Mouse (Mus musculus): ENCODE results near the gene Rprd2. TPM values are rescaled to one million over a fixed set of nuclear protein-coding genes. Genes with fewer than 3 reads are reported as not detected.
A peak's percentile ranks its signal among the peaks of the same experiment; 100 is the strongest.

Gene Rprd2
- polyA plus RNA-seq, 1 experiment from 2014 or later = 14.3 TPM

DNA sequence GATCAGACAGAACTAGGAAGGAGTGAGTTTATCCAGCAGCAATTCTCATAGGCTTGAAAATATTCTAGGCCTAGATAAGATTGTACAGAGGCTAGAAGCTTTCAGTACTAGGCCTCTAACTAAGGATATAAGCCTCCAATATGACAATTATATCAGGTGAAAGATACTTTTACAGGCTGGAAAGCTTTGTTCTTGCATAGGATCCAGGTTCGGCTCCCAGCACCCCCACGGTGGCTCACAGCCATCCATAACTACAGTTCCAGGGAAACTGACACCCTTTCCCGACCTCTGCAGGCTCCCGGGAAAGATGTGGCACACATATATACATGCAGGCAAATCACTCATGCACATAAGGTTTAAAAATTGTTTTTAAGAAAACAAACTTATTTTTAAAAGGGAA is 14.8 kb downstream of the Rprd2 start:
- Histone ChIP-seq H3K4me2 (ENCODE audit: low read length) (no peak overlapping the region), H3K4me3 (ENCODE audit: low read depth, low read length) (no peak overlapping the region), H3K27ac (ENCODE audit: low read depth, low read length) (no peak overlapping the region), H3K9ac (ENCODE audit: low read length) (no peak overlapping the region), H3K4me1 (ENCODE audit: control insufficient read depth, insufficient read depth, low read length) (no peaks in the 10 kb centered on the region), H3K27me3 (replicated peaks; ENCODE audit: control insufficient read depth, insufficient read depth, low read length) (no peaks in the 10 kb centered on the region), H3K36me3 (ENCODE audit: control insufficient read depth, insufficient read depth, low read length) (peaks cover 11% of the 10 kb centered on the region), H3K9me3 (replicated peaks; ENCODE audit: control insufficient read depth, low read length) (no peaks in the 10 kb centered on the region)
- WGBS = 98% methylated on average over 4 of the region's 4 CpGs
- DNase-seq (ENCODE audit: low spot score) (no peak), ATAC-seq (no peak)

DNA sequence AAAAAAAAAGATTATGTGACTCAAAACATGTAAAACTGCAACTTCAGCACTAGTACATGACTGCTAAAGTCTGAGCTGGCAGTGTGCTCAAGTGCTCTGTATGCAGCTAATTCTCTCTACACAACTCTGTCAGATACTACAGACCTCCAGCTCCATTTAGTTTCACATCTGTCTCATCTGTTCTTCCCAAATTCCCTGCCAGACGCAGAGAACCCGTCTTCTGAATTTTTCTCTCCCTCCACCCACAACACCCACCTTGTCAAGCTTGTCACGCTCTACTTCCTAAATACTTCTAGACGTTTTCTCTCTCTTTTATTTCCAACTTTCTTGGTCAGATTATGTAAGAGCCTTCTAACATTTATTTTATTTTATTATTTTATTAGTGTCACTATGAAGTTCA is 19.9 kb downstream of the Rprd2 start:
- no peak for ATAC-seq
- no peaks in the 10 kb centered on the region for H3K4me1 ChIP-seq (ENCODE audit: control insufficient read depth, insufficient read depth, low read length)
- WGBS = 91% methylated on average over 4 of the region's 4 CpGs
- H3K9ac ChIP-seq (ENCODE audit: low read length) = no peak overlapping the region
- H3K27ac ChIP-seq (ENCODE audit: low read depth, low read length) = no peak overlapping the region
- no peak overlapping the region for H3K4me3 ChIP-seq (ENCODE audit: low read depth, low read length)
- H3K9me3 ChIP-seq (replicated peaks; ENCODE audit: control insufficient read depth, low read length) = no peaks in the 10 kb centered on the region
- H3K27me3 ChIP-seq (replicated peaks; ENCODE audit: control insufficient read depth, insufficient read depth, low read length) = no peaks in the 10 kb centered on the region
- no peak for DNase-seq (ENCODE audit: low spot score)
- no peak overlapping the region for H3K4me2 ChIP-seq (ENCODE audit: low read length)
- H3K36me3 ChIP-seq (ENCODE audit: control insufficient read depth, insufficient read depth, low read length) = no peaks in the 10 kb centered on the region

GRCm38 (mm10) chr3:95794299-95794698 is 24.4 kb downstream of the Rprd2 start:
- peaks cover 2% of the 10 kb centered on the region; the same call in 1 of the 2 replicates for H3K36me3 ChIP-seq (ENCODE audit: control insufficient read depth, insufficient read depth, low read length)
- 85% methylated on average over 1 of the region's 1 CpGs for WGBS

GRCm38 (mm10) chr3:95793662-95794061 is 25.0 kb downstream of the Rprd2 start:
- 80% methylated on average over 2 of the region's 2 CpGs for WGBS
- Histone ChIP-seq H3K4me1 (ENCODE audit: control insufficient read depth, insufficient read depth, low read length) (no peaks in the 10 kb centered on the region), H3K27me3 (replicated peaks; ENCODE audit: control insufficient read depth, insufficient read depth, low read length) (no peaks in the 10 kb centered on the region), H3K4me2 (ENCODE audit: low read length) (no peak overlapping the region), H3K4me3 (ENCODE audit: low read depth, low read length) (no peak overlapping the region), H3K9me3 (replicated peaks; ENCODE audit: control insufficient read depth, low read length) (no peaks in the 10 kb centered on the region), H3K9ac (ENCODE audit: low read length) (no peak overlapping the region), H3K36me3 (ENCODE audit: control insufficient read depth, insufficient read depth, low read length) (peaks cover 6% of the 10 kb centered on the region; the same call in 1 of the 2 replicates), H3K27ac (ENCODE audit: low read depth, low read length) (no peak overlapping the region)
- no peak for ATAC-seq
- DNase-seq (ENCODE audit: low spot score) = no peak

More at GRCm38 (mm10) chr3:95794299-95794698, 24.4 kb downstream of the Rprd2 start:
- Histone ChIP-seq H3K27me3 (replicated peaks; ENCODE audit: control insufficient read depth, insufficient read depth, low read length) (no peaks in the 10 kb centered on the region), H3K4me2 (ENCODE audit: low read length) (no peak overlapping the region), H3K9ac (ENCODE audit: low read length) (no peak overlapping the region), H3K4me3 (ENCODE audit: low read depth, low read length) (no peak overlapping the region), H3K9me3 (replicated peaks; ENCODE audit: control insufficient read depth, low read length) (no peaks in the 10 kb centered on the region), H3K27ac (ENCODE audit: low read depth, low read length) (no peak overlapping the region), H3K4me1 (ENCODE audit: control insufficient read depth, insufficient read depth, low read length) (no peaks in the 10 kb centered on the region)
- DNase-seq (ENCODE audit: low spot score) = no peak
- ATAC-seq = no peak

- Histone ChIP-seq H3K4me2 (ENCODE audit: low read length) (no peak overlapping the region), H3K36me3 (ENCODE audit: control insufficient read depth, insufficient read depth, low read length) (peaks cover 66% of the 10 kb centered on the region)
Measured at GRCm38 (mm10) chr3:95785501-95785900, 33.2 kb downstream of the Rprd2 start.

DNA sequence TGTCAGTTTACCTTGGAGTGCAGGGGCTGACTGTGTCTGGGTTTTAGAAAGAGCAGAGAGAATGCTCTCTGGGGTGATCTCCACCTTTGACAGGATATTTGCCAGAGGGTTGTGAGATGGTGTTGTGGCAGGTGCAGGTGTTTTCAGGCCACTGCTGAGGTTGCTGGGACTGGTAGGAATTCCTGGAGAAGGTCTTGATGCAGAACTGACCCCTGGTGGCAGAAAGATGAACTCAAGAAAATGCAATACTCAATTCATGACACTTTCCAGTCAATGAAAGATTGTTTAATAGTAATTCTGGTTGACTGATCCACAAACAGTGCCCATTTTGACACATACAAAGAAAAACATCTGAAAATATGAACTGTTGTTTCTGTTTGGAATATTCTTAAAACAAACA is 46.7 kb downstream of the Rprd2 start:
- H3K4me1 ChIP-seq (ENCODE audit: control insufficient read depth, insufficient read depth, low read length) = no peaks in the 10 kb centered on the region
- H3K9ac ChIP-seq (ENCODE audit: low read length) = no peak overlapping the region
- H3K27ac ChIP-seq (ENCODE audit: low read depth, low read length) = no peak overlapping the region
- H3K4me2 ChIP-seq (ENCODE audit: low read length) = no peak overlapping the region
- DNase-seq (ENCODE audit: low spot score) (peak; percentile 23), ATAC-seq (no peak)
- H3K9me3 ChIP-seq (replicated peaks; ENCODE audit: control insufficient read depth, low read length) = no peaks in the 10 kb centered on the region
- H3K4me3 ChIP-seq (ENCODE audit: low read depth, low read length) = no peak overlapping the region
- H3K27me3 ChIP-seq (replicated peaks; ENCODE audit: control insufficient read depth, insufficient read depth, low read length) = no peaks in the 10 kb centered on the region
- peaks cover 74% of the 10 kb centered on the region for H3K36me3 ChIP-seq (ENCODE audit: control insufficient read depth, insufficient read depth, low read length)

More at GRCm38 (mm10) chr3:95785501-95785900, 33.2 kb downstream of the Rprd2 start:
- DNase-seq (ENCODE audit: low spot score) = no peak
- 91% methylated on average over 4 of the region's 4 CpGs for WGBS
- Histone ChIP-seq H3K9me3 (replicated peaks; ENCODE audit: control insufficient read depth, low read length) (no peaks in the 10 kb centered on the region), H3K27me3 (replicated peaks; ENCODE audit: control insufficient read depth, insufficient read depth, low read length) (no peaks in the 10 kb centered on the region), H3K4me1 (ENCODE audit: control insufficient read depth, insufficient read depth, low read length) (no peaks in the 10 kb centered on the region), H3K9ac (ENCODE audit: low read length) (no peak overlapping the region), H3K27ac (ENCODE audit: low read depth, low read length) (no peak overlapping the region), H3K4me3 (ENCODE audit: low read depth, low read length) (no peak overlapping the region)
- no peak for ATAC-seq

DNA sequence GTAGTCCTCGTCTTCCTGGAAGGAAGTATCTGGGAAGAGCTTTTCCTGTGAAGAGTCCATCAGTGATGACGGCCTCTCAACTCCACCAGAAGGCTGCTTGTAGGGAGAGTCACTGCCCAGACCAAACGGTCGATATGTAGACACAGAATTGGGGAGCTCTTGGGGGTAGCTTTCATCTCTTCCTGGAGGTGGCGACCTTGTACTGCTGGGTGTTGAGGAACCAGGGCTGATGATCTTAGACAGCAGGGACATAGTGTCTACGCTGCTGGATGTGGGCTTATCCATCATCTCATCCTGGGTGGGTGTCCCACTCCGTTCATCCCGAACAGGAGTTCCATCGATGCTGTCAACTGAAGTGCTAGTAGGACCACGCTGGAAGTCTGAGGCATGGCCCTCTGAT is 53.1 kb downstream of the Rprd2 start:
- no peak overlapping the region for H3K9ac ChIP-seq (ENCODE audit: low read length)
- H3K4me3 ChIP-seq (ENCODE audit: low read depth, low read length) = no peak overlapping the region
- H3K4me1 ChIP-seq (ENCODE audit: control insufficient read depth, insufficient read depth, low read length) = no peaks in the 10 kb centered on the region
- 96% methylated on average over 10 of the region's 10 CpGs for WGBS
- peaks cover 54% of the 10 kb centered on the region for H3K36me3 ChIP-seq (ENCODE audit: control insufficient read depth, insufficient read depth, low read length)
- no peak for ATAC-seq
- no peaks in the 10 kb centered on the region for H3K9me3 ChIP-seq (replicated peaks; ENCODE audit: control insufficient read depth, low read length)
- no peak for DNase-seq (ENCODE audit: low spot score)
- no peak overlapping the region for H3K27ac ChIP-seq (ENCODE audit: low read depth, low read length)
- no peaks in the 10 kb centered on the region for H3K27me3 ChIP-seq (replicated peaks; ENCODE audit: control insufficient read depth, insufficient read depth, low read length)
- no peak overlapping the region for H3K4me2 ChIP-seq (ENCODE audit: low read length)

GRCm38 (mm10) chr3:95763811-95764210 is 54.9 kb downstream of the Rprd2 start:
- WGBS = 86% methylated on average over 10 of the region's 10 CpGs
- Histone ChIP-seq H3K27ac (ENCODE audit: low read depth, low read length) (no peak overlapping the region), H3K4me3 (ENCODE audit: low read depth, low read length) (no peak overlapping the region), H3K9ac (ENCODE audit: low read length) (no peak overlapping the region), H3K4me2 (ENCODE audit: low read length) (no peak overlapping the region), H3K4me1 (ENCODE audit: control insufficient read depth, insufficient read depth, low read length) (no peaks in the 10 kb centered on the region), H3K36me3 (ENCODE audit: control insufficient read depth, insufficient read depth, low read length) (peaks cover 51% of the 10 kb centered on the region), H3K27me3 (replicated peaks; ENCODE audit: control insufficient read depth, insufficient read depth, low read length) (no peaks in the 10 kb centered on the region), H3K9me3 (replicated peaks; ENCODE audit: control insufficient read depth, low read length) (no peaks in the 10 kb centered on the region)
- DNase-seq (ENCODE audit: low spot score) (no peak), ATAC-seq (no peak)

DNA sequence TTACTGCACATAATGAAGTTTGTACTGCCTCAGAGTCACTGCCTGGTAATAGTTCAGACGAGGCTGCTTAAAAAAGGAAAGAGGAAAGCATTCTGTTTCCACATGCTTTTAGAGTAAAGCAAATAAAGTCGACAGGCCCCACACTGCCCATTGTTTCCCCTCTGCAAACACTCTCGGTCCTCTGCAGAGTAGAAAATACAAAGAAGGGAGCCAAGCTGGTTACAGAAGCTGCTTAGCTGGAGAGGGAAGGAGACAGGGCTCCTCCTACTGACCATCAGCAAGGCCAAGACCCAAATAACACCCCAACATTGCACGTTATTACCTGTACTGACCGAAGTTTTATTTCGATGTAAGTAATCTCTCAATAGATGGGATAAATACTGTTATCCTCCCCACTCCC is 55.7 kb downstream of the Rprd2 start:
- Histone ChIP-seq H3K4me2 (ENCODE audit: low read length) (no peak overlapping the region), H3K4me1 (ENCODE audit: control insufficient read depth, insufficient read depth, low read length) (no peaks in the 10 kb centered on the region), H3K27ac (ENCODE audit: low read depth, low read length) (no peak overlapping the region), H3K4me3 (ENCODE audit: low read depth, low read length) (no peak overlapping the region), H3K9ac (ENCODE audit: low read length) (no peak overlapping the region), H3K9me3 (replicated peaks; ENCODE audit: control insufficient read depth, low read length) (no peaks in the 10 kb centered on the region), H3K27me3 (replicated peaks; ENCODE audit: control insufficient read depth, insufficient read depth, low read length) (no peaks in the 10 kb centered on the region), H3K36me3 (ENCODE audit: control insufficient read depth, insufficient read depth, low read length) (peaks cover 44% of the 10 kb centered on the region)
- ATAC-seq (no peak), DNase-seq (ENCODE audit: low spot score) (no peak)
- WGBS = 48% methylated on average over 6 of the region's 6 CpGs
